Mouse (Mus musculus): Measurements from ENCODE around the gene Hoxb7.

The Hoxb7 gene

GRCm38 (mm10) chr11:96299781-96300180, 13.4 kb downstream of the Hoxb7 start:
- DNase-seq (ENCODE audit: extremely low spot score, low spot score): peak; percentile 63

GRCm38 (mm10) chr11:96300354-96301063, 14.1 kb downstream of the Hoxb7 start:
- DNase-seq (ENCODE audit: extremely low spot score, low spot score): peak; percentile 68

- peak; percentile 58 for DNase-seq (ENCODE audit: extremely low spot score, low spot score)
These were observed 14.6 kb downstream of the Hoxb7 start for GRCm38 (mm10) chr11:96301064-96301431.

GRCm38 (mm10) chr11:96301837-96302236, 15.4 kb downstream of the Hoxb7 start:
- peak; percentile 67 for DNase-seq (ENCODE audit: extremely low spot score, low spot score)

- peak; percentile 61 for DNase-seq (ENCODE audit: extremely low spot score, low spot score)
These were observed 16.1 kb downstream of the Hoxb7 start for GRCm38 (mm10) chr11:96302381-96303150.

GRCm38 (mm10) chr11:96303151-96304099, 17.0 kb downstream of the Hoxb7 start, which contains the start of gene Hoxb5:
Hoxb5 (plus strand) TSS chr11:96303336.
- peak; percentile 70 for DNase-seq (ENCODE audit: extremely low spot score, low spot score)

GRCm38 (mm10) chr11:96304381-96305195, 18.2 kb downstream of the Hoxb7 start:
- DNase-seq (ENCODE audit: extremely low spot score, low spot score): peak; percentile 66

- DNase-seq (ENCODE audit: extremely low spot score, low spot score): peak; percentile 55
These were observed 19.2 kb downstream of the Hoxb7 start for GRCm38 (mm10) chr11:96305505-96306182.

GRCm38 (mm10) chr11:96306183-96306907, 19.9 kb downstream of the Hoxb7 start:
- peak; percentile 67 for DNase-seq (ENCODE audit: extremely low spot score, low spot score)

- peak; percentile 68 for DNase-seq (ENCODE audit: extremely low spot score, low spot score)
These were observed 20.5 kb downstream of the Hoxb7 start for GRCm38 (mm10) chr11:96306908-96307269.

GRCm38 (mm10) chr11:96308763-96309162, 22.3 kb downstream of the Hoxb7 start:
- no peak for DNase-seq (ENCODE audit: extremely low spot score, low spot score)

GRCm38 (mm10) chr11:96309288-96309687, 22.9 kb downstream of the Hoxb7 start:
- peak; percentile 60 for DNase-seq (ENCODE audit: extremely low spot score, low spot score)

GRCm38 (mm10) chr11:96310183-96310938, 23.9 kb downstream of the Hoxb7 start:
- DNase-seq (ENCODE audit: extremely low spot score, low spot score): peak; percentile 71

- DNase-seq (ENCODE audit: extremely low spot score, low spot score): peak; percentile 57
These were observed 24.7 kb downstream of the Hoxb7 start for GRCm38 (mm10) chr11:96311097-96311496.

- DNase-seq (ENCODE audit: extremely low spot score, low spot score): peak; percentile 67
These were observed 25.3 kb downstream of the Hoxb7 start for GRCm38 (mm10) chr11:96311520-96312417.

GRCm38 (mm10) chr11:96313134-96313533, 26.7 kb downstream of the Hoxb7 start:
- DNase-seq (ENCODE audit: extremely low spot score, low spot score): no peak

- DNase-seq (ENCODE audit: extremely low spot score, low spot score): peak; percentile 61
These were observed 27.5 kb downstream of the Hoxb7 start for GRCm38 (mm10) chr11:96313806-96314428.

Measured in neural tube, embryonic 10.5 days (tissue).